11 mouse cellular contexts compared by ENCODE assay signal in the genomic region with DNA sequence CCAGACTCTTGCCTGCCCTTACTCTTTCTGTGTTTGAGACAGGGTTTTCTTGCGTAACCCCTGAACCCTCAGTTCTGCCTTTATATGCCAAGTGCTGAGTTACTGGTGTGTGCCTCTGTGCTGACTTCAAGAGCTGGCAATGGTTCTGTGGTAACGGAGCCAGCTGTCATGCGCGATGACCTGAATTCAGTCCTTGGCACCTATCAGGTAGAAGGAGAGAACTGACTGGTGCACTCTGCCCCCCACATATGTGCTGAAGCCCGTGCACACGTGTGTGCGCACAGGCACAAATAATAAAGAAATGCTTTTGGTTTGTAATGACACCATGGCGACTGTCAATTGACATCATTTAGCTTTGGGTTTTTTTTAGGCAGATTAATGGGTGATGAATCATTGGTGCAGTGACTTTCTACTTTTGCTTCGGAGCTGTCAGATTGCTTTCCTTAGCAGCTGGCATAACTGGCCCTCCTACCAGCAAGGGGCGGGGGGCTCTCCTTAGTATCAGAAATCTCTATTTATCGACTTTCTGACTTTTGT. TPM values are rescaled to one million over a fixed set of nuclear protein-coding genes. Genes with fewer than 3 reads are reported as not detected.
DNase-seq lines count a peak whose midpoint lies in the region; ATAC-seq and TF ChIP-seq lines count a peak whose summit lies in the region.
"Had no signal": no experiment of that assay in that cellular context is flagged by ENCODE, and none has a peak within 500 bp of the region (broad histone marks: within the 10 kb centered on the region; RNA-seq: fewer than 3 reads in every experiment).

No protein-coding gene starts in this region.

- H3K4me2 ChIP-seq in forebrain, embryonic 11.5 days (ENCODE audit: low read depth, low read length, severe bottlenecking): no peak overlapping the region
- no peak overlapping the region for H3K4me2 ChIP-seq in forebrain, embryonic 16.5 days (ENCODE audit: low read length)
- H3K4me2 ChIP-seq in hindbrain, embryonic 12.5 days (replicated peaks): no peak overlapping the region
- H3K4me2 ChIP-seq: forebrain, embryonic 15.5 days had no signal

- peaks cover 8% of the 10 kb centered on the region; the same call in 1 of the 2 replicates for H3K4me1 ChIP-seq in forebrain, embryonic 11.5 days (replicated peaks; ENCODE audit: control insufficient read depth, insufficient read depth, low read length)
- peaks cover 41% of the 10 kb centered on the region for H3K4me1 ChIP-seq in forebrain, embryonic 16.5 days (replicated peaks; ENCODE audit: control insufficient read depth, insufficient read depth, low read length)
- H3K4me1 ChIP-seq in olfactory bulb, adult 2 months (ENCODE audit: control insufficient read depth, insufficient read depth, low read length): peaks cover 29% of the 10 kb centered on the region
- H3K4me1 ChIP-seq in hindbrain, embryonic 12.5 days: peaks cover 73% of the 10 kb centered on the region
- peaks cover 64% of the 10 kb centered on the region for H3K4me1 ChIP-seq in embryonic facial prominence, embryonic 10.5 days

- intact Hi-C loops in gastrocnemius, adult 2 months (cut with DNase I): loop anchor here (5.0 kb wide), 2 partner anchors 35 kb away; no protein-coding TSS in a partner anchor

- no peak overlapping the region for H3K9ac ChIP-seq in forebrain, embryonic 11.5 days (ENCODE audit: low read length)
- H3K9ac ChIP-seq in forebrain, embryonic 16.5 days (replicated peaks; ENCODE audit: low read depth, low read length): no peak overlapping the region
- no peak overlapping the region for H3K9ac ChIP-seq in hindbrain, embryonic 12.5 days
- H3K9ac ChIP-seq: forebrain, embryonic 15.5 days had no signal

- no peak for ATAC-seq in forebrain, embryonic 11.5 days (replicated peaks; ENCODE audit: low FRiP score)
- ATAC-seq in forebrain, embryonic 16.5 days: no peak
- ATAC-seq in hindbrain, embryonic 12.5 days (ENCODE audit: low FRiP score): no peak
- ATAC-seq: forebrain, embryonic 15.5 days had no signal

- H3K36me3 ChIP-seq in forebrain, embryonic 11.5 days (ENCODE audit: control insufficient read depth, insufficient read depth, low read length): no peaks in the 10 kb centered on the region
- H3K36me3 ChIP-seq in forebrain, embryonic 16.5 days (ENCODE audit: control insufficient read depth, insufficient read depth): no peaks in the 10 kb centered on the region
- H3K36me3 ChIP-seq in hindbrain, embryonic 12.5 days: no peaks in the 10 kb centered on the region
- 0 out of 2 replicates have a peak, but pooled peaks cover 6% of the 10 kb centered on the region for H3K36me3 ChIP-seq in embryonic facial prominence, embryonic 10.5 days (replicated peaks)
- H3K36me3 ChIP-seq: forebrain, embryonic 15.5 days had no signal

- no peak overlapping the region for H3K4me3 ChIP-seq in forebrain, embryonic 11.5 days (ENCODE audit: low read depth, low read length)
- H3K4me3 ChIP-seq in forebrain, embryonic 16.5 days (replicated peaks; ENCODE audit: low read length): no peak overlapping the region
- peak overlapping the region; percentile 62 for H3K4me3 ChIP-seq in gastrocnemius, adult 2 months
- H3K4me3 ChIP-seq in olfactory bulb, adult 2 months (ENCODE audit: insufficient read depth, low read depth, low read length): no peak overlapping the region
- no peak overlapping the region for H3K4me3 ChIP-seq in hindbrain, embryonic 12.5 days
- no peak overlapping the region for H3K4me3 ChIP-seq in embryonic facial prominence, embryonic 10.5 days
- H3K4me3 ChIP-seq: forebrain, embryonic 15.5 days had no signal

- no peak for TF ChIP-seq CTCF in gastrocnemius, adult 2 months (IDR thresholded peaks at IDR 0.05)
- TF ChIP-seq CTCF in olfactory bulb, adult 2 months (IDR thresholded peaks at IDR 0.05; ENCODE audit: insufficient read depth, low read depth, low read length): no peak

- no peak for TF ChIP-seq POLR2A in olfactory bulb, adult 2 months (IDR thresholded peaks at IDR 0.05; ENCODE audit: insufficient read depth, low read depth, low read length)

- whole genome bisulfite sequencing in forebrain, embryonic 11.5 days: 93% methylated on average over 11 of the region's 11 CpGs
- 71% methylated on average over 11 of the region's 11 CpGs for whole genome bisulfite sequencing in forebrain, embryonic 16.5 days
- 54% methylated on average over 11 of the region's 11 CpGs for WGBS in olfactory bulb, adult 2 months
- WGBS in hindbrain, embryonic 12.5 days: 78% methylated on average over 11 of the region's 11 CpGs
- 92% methylated on average over 11 of the region's 11 CpGs for WGBS in embryonic facial prominence, embryonic 10.5 days

- no peaks in the 10 kb centered on the region for H3K9me3 ChIP-seq in forebrain, embryonic 11.5 days (ENCODE audit: control insufficient read depth, low read length)
- no peaks in the 10 kb centered on the region for H3K9me3 ChIP-seq in forebrain, embryonic 16.5 days (ENCODE audit: control insufficient read depth, low read length)
- no peaks in the 10 kb centered on the region for H3K9me3 ChIP-seq in hindbrain, embryonic 12.5 days (replicated peaks)
- H3K9me3 ChIP-seq in embryonic facial prominence, embryonic 10.5 days: no peaks in the 10 kb centered on the region
- H3K9me3 ChIP-seq: forebrain, embryonic 15.5 days had no signal

- H3K27ac ChIP-seq in forebrain, embryonic 11.5 days (ENCODE audit: low read depth, low read length): no peak overlapping the region
- no peak overlapping the region; the same call in 1 of the 2 replicates for H3K27ac ChIP-seq in forebrain, embryonic 16.5 days (ENCODE audit: low read length)
- H3K27ac ChIP-seq in gastrocnemius, adult 2 months: peak overlapping the region; percentile 92
- peak overlapping the region; percentile 2; the same call in 1 of the 2 replicates for H3K27ac ChIP-seq in olfactory bulb, adult 2 months (ENCODE audit: insufficient read depth, low read depth, low read length)
- H3K27ac ChIP-seq in hindbrain, embryonic 12.5 days: no peak overlapping the region
- H3K27ac ChIP-seq in embryonic facial prominence, embryonic 10.5 days (replicated peaks): no peak overlapping the region
- H3K27ac ChIP-seq: forebrain, embryonic 15.5 days; macrophage had no signal

- DNase-seq in forebrain, embryonic 11.5 days (ENCODE audit: low spot score): peak; percentile 23
- DNase-seq in right cerebral cortex, adult 18-20 months: peak; percentile 21
- DNase-seq in right cerebral cortex, postnatal 10 days (ENCODE audit: low spot score in 2 of 2): no peak
- peak; percentile 86 for DNase-seq in gastrocnemius, adult 2 months
- no peak for DNase-seq in embryonic facial prominence, embryonic 10.5 days (ENCODE audit: low spot score)
- DNase-seq: right cerebral cortex, postnatal 14 days had no signal

- H3K27me3 ChIP-seq in forebrain, embryonic 11.5 days (ENCODE audit: control insufficient read depth, insufficient read depth, low read length): no peaks in the 10 kb centered on the region
- H3K27me3 ChIP-seq in forebrain, embryonic 16.5 days (replicated peaks; ENCODE audit: control insufficient read depth, insufficient read depth, low read length): no peaks in the 10 kb centered on the region
- no peaks in the 10 kb centered on the region for H3K27me3 ChIP-seq in hindbrain, embryonic 12.5 days
- no peaks in the 10 kb centered on the region for H3K27me3 ChIP-seq in embryonic facial prominence, embryonic 10.5 days (replicated peaks; ENCODE audit: low read depth, poor library complexity, severe bottlenecking)
- H3K27me3 ChIP-seq: forebrain, embryonic 15.5 days had no signal

RNA-seq across cellular contexts. Expression of a gene that starts 38.2 kb away (rescaled TPM):
- polyA plus RNA-seq in forebrain, embryonic 11.5 days (2014; fragmentation: Nextera tagmentation; extraction: Ambion mirVana): 55.2 and 60.2 TPM in 2 replicates
- 86.3 and 94.3 TPM in 2 replicates for polyA plus RNA-seq in forebrain, embryonic 16.5 days (2015; fragmentation: Nextera tagmentation; extraction: Ambion mirVana)
- total RNA-seq in gastrocnemius, adult 2 months (2021): 10 to 100 TPM; 60.2 to 66.1 TPM
- 406 TPM in 1 of 2 replicates, not detected in the other for polyA plus RNA-seq in olfactory bulb, adult 2 months (2012; ENCODE audit: insufficient read depth, insufficient read length, low replicate concordance, missing spikeins)
- polyA plus RNA-seq in hindbrain, embryonic 12.5 days (2016; fragmentation: Nextera tagmentation; extraction: Ambion mirVana): 79.2 and 83.0 TPM in 2 replicates
- 40.1 and 43.5 TPM in 2 replicates for polyA plus RNA-seq in embryonic facial prominence, embryonic 10.5 days (2016; fragmentation: Nextera tagmentation; extraction: Ambion mirVana)

RNA-seq across cellular contexts. Expression of a gene that starts 38.5 kb away (rescaled TPM):
- polyA plus RNA-seq in forebrain, embryonic 11.5 days (2014; fragmentation: Nextera tagmentation; extraction: Ambion mirVana): 73.6 and 83.6 TPM in 2 replicates
- 106 and 111 TPM in 2 replicates for polyA plus RNA-seq in forebrain, embryonic 16.5 days (2015; fragmentation: Nextera tagmentation; extraction: Ambion mirVana)
- 10 to 100 TPM; 17.7 to 18.1 TPM for total RNA-seq in gastrocnemius, adult 2 months (2021)
- not detected in 2 replicates for polyA plus RNA-seq in olfactory bulb, adult 2 months (2012; ENCODE audit: insufficient read depth, insufficient read length, low replicate concordance, missing spikeins)
- polyA plus RNA-seq in hindbrain, embryonic 12.5 days (2016; fragmentation: Nextera tagmentation; extraction: Ambion mirVana): 81.1 and 83.4 TPM in 2 replicates
- 60.0 and 63.7 TPM in 2 replicates for polyA plus RNA-seq in embryonic facial prominence, embryonic 10.5 days (2016; fragmentation: Nextera tagmentation; extraction: Ambion mirVana)

Comparison
In these comparisons a context has a peak if more than half of its experiments do, and no peak if none do; other contexts are left out.
1. DNase-seq: peak in forebrain, embryonic 11.5 days (single experiment), right cerebral cortex, adult 18-20 months (single experiment) and gastrocnemius, adult 2 months (single experiment); none in right cerebral cortex, postnatal 10 days (0 of 2) and embryonic facial prominence, embryonic 10.5 days (single experiment).
2. H3K27ac ChIP-seq: peak in gastrocnemius, adult 2 months (single experiment) and olfactory bulb, adult 2 months (single experiment); none in forebrain, embryonic 11.5 days (single experiment), forebrain, embryonic 16.5 days (single experiment), hindbrain, embryonic 12.5 days (single experiment) and embryonic facial prominence, embryonic 10.5 days (single experiment).